Mouse (Mus musculus): ENCODE data around the gene Capn7. TPM values are rescaled to one million over a fixed set of nuclear protein-coding genes. Genes with fewer than 3 reads are reported as not detected.

The Capn7 gene
- total RNA-seq, 2 experiments from 2014 or later: 60.9 to 61.4 TPM

GRCm38 (mm10) chr14:31410123-31410724, 73.8 kb downstream of the Capn7 start:
- DNase-seq: no peak
- intact Hi-C loops (cut with DNase I): no loop called here

GRCm38 (mm10) chr14:31410737-31411136, 74.3 kb downstream of the Capn7 start:
- DNase-seq: no peak
- intact Hi-C loops (cut with DNase I): no loop called here

GRCm38 (mm10) chr14:31412651-31413056, 76.2 kb downstream of the Capn7 start:
- intact Hi-C loops (cut with DNase I): no loop called here
- DNase-seq: no peak

GRCm38 (mm10) chr14:31413475-31414086, 77.1 kb downstream of the Capn7 start:
- DNase-seq: no peak
- intact Hi-C loops (cut with DNase I): no loop called here

GRCm38 (mm10) chr14:31414235-31414966, 78.0 kb downstream of the Capn7 start:
- DNase-seq: no peak
- intact Hi-C loops (cut with DNase I): no loop called here

- intact Hi-C loops (cut with DNase I): no loop called here
- no peak for DNase-seq
Observed at GRCm38 (mm10) chr14:31414967-31415376, 78.5 kb downstream of the Capn7 start.

GRCm38 (mm10) chr14:31416411-31416810, 80.0 kb downstream of the Capn7 start:
- intact Hi-C loops (cut with DNase I): no loop called here
- DNase-seq: no peak

- intact Hi-C loops (cut with DNase I): no loop called here
- no peak for DNase-seq
Observed at GRCm38 (mm10) chr14:31416835-31417549, 80.6 kb downstream of the Capn7 start.

- intact Hi-C loops (cut with DNase I): no loop called here
- DNase-seq: no peak
Observed at GRCm38 (mm10) chr14:31419279-31419678, 82.8 kb downstream of the Capn7 start.

GRCm38 (mm10) chr14:31420135-31420534, 83.7 kb downstream of the Capn7 start:
- intact Hi-C loops (cut with DNase I): no loop called here
- no peak for DNase-seq

- intact Hi-C loops (cut with DNase I): no loop called here
- DNase-seq: no peak
Observed at GRCm38 (mm10) chr14:31420562-31420961, 84.1 kb downstream of the Capn7 start.

GRCm38 (mm10) chr14:31420985-31421384, 84.5 kb downstream of the Capn7 start:
- DNase-seq: no peak
- intact Hi-C loops (cut with DNase I): no loop called here

Other genes starting within 250 kb of the Capn7 start
- gene Smim4, start 207.7 kb upstream of the Capn7 start, total RNA-seq (2021): 10 to 100 TPM; 24.8 to 25.7 TPM
- gene Nt5dc2, start 205.6 kb upstream of the Capn7 start, total RNA-seq (2021): 10 to 100 TPM; 16.9 to 19.4 TPM
- 10 to 100 TPM; 23.9 to 30.5 TPM for gene Stab1, start 168.0 kb upstream of the Capn7 start, total RNA-seq (2021)
- gene Tnnc1, start 128.3 kb upstream of the Capn7 start, total RNA-seq (2021): 1 to 10 TPM; 1.4 to 1.7 TPM
- gene Nisch, start 119.7 kb upstream of the Capn7 start, total RNA-seq (2021): 100 to 1,000 TPM; 446 to 469 TPM
- 1 to 10 TPM; 2.5 to 2.6 TPM for gene Sema3g, start 118.8 kb upstream of the Capn7 start, total RNA-seq (2021)
- gene Phf7, start 85.3 kb upstream of the Capn7 start, total RNA-seq (2021): 1 to 10 TPM; 5.3 to 5.8 TPM
- 100 to 1,000 TPM; 112 to 123 TPM for gene Bap1, start 85.2 kb upstream of the Capn7 start, total RNA-seq (2021)
- 1 to 10 TPM; 1.8 to 2.4 TPM for gene Dnah1, start 12.7 kb upstream of the Capn7 start, total RNA-seq (2021)
- gene Sh3bp5, start 99.4 kb downstream of the Capn7 start, total RNA-seq (2021): 100 to 1,000 TPM; 140 to 147 TPM
- gene Eaf1, start 157.8 kb downstream of the Capn7 start, total RNA-seq (2021): 10 to 100 TPM; 14.5 to 15.5 TPM
- gene Mettl6, start 158.4 kb downstream of the Capn7 start, total RNA-seq (2021): 10 to 100 TPM; 31.8 to 33.9 TPM

Measured in left cerebral cortex, postnatal 4 days (tissue).